In the genomic region with DNA sequence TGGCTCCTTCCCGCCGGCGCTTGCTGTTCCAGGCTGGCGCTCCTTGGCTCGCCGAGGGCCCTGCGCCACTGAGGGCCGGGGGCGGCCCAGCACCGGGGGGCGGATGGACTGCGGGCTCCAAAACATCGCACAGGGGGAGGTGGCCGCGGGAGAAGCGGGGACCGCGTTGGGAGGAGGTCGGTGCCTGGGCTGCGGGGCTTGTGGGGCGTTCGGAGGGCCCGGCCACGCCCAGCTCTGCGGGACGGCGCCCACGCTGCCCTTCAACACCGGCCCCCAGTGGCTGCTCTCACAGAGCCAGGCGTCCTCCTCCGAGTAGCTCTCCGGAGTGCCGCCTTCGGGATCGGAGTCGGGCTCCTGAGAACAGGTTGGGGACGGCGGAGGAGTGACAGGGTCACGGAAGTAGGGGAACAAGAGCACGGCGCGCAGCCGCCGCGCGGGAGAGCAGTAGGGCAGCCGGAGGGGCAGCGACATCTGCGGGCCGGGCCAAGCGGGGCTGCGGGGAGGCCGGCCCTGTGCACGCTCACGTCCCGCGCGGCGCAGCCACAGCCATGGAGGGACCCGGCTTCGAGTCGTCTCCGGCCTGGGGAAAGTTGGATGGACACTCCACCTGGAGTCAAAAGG, we compare ENCODE assay signal across 8 mouse cellular contexts. TPM values are rescaled to one million over a fixed set of nuclear protein-coding genes. Genes with fewer than 3 reads are reported as not detected.
DNase-seq lines count a peak whose midpoint lies in the region; ATAC-seq and TF ChIP-seq lines count a peak whose summit lies in the region.

No protein-coding gene starts in this region.

- peak; percentile 85 for ATAC-seq in intestine, embryonic 15.5 days
- peak; percentile 79 for ATAC-seq in lung, embryonic 14.5 days (ENCODE audit: insufficient read depth)
- peak; percentile 13 for ATAC-seq in neutrophil, adult 5-6 weeks (ENCODE audit: extremely low read depth, insufficient number of reproducible peaks, low FRiP score, poor library complexity, severe bottlenecking)

- no peaks in the 10 kb centered on the region for H3K36me3 ChIP-seq in intestine, embryonic 15.5 days
- peaks cover 4% of the 10 kb centered on the region; the same call in 1 of the 2 replicates for H3K36me3 ChIP-seq in lung, embryonic 14.5 days (ENCODE audit: insufficient read depth)

- H3K27me3 ChIP-seq in intestine, embryonic 15.5 days (replicated peaks) = no peaks in the 10 kb centered on the region
- H3K27me3 ChIP-seq in lung, embryonic 14.5 days (ENCODE audit: insufficient read depth, low read length) = no peaks in the 10 kb centered on the region

- WGBS in intestine, embryonic 15.5 days = under 1% methylated on average over 63 of the region's 63 CpGs
- under 1% methylated on average over 62 of the region's 63 CpGs for WGBS in lung, embryonic 14.5 days

- peak in 1 of 2 experiments; percentile 46 for DNase-seq in layer of hippocampus, adult 2 months (ENCODE audit: low spot score in 2 of 2)
- no peak for DNase-seq in layer of hippocampus, adult 11-12 months (ENCODE audit: low spot score)
- DNase-seq in c-Kit-positive CD71-negative TER-119-negative erythroid progenitor cells, embryonic 14.5 days (ENCODE audit: low read depth) = peak; percentile 26
- peak; percentile 15 to 54 for DNase-seq in frontal cortex, postnatal 25 days (ENCODE audit: low spot score in 2 of 2)
- no peak for DNase-seq in lung, embryonic 14.5 days
- DNase-seq in thymus, postnatal 14 days = peak; percentile 87

- peak overlapping the region; percentile 86 for H3K27ac ChIP-seq in layer of hippocampus, adult 2 months
- peak overlapping the region; percentile 97 for H3K27ac ChIP-seq in intestine, embryonic 15.5 days
- H3K27ac ChIP-seq in lung, embryonic 14.5 days (ENCODE audit: low read depth) = peak overlapping the region; percentile 96

- H3K9me3 ChIP-seq in intestine, embryonic 15.5 days = no peaks in the 10 kb centered on the region
- H3K9me3 ChIP-seq in lung, embryonic 14.5 days (ENCODE audit: low read depth, low read length) = no peaks in the 10 kb centered on the region

- H3K4me3 ChIP-seq in layer of hippocampus, adult 2 months = peak overlapping the region; percentile 85
- peak overlapping the region; percentile 69 for H3K4me3 ChIP-seq in intestine, embryonic 15.5 days (replicated peaks)
- peak overlapping the region; percentile 71 for H3K4me3 ChIP-seq in lung, embryonic 14.5 days (ENCODE audit: low read depth, low read length)

- peaks cover 14% of the 10 kb centered on the region; the same call in 1 of the 2 replicates for H3K4me1 ChIP-seq in intestine, embryonic 15.5 days (replicated peaks)
- peaks cover 4% of the 10 kb centered on the region; the same call in 1 of the 2 replicates for H3K4me1 ChIP-seq in lung, embryonic 14.5 days (ENCODE audit: insufficient read depth)

- H3K4me2 ChIP-seq in intestine, embryonic 15.5 days (replicated peaks) = peak overlapping the region; percentile 92
- H3K4me2 ChIP-seq in lung, embryonic 14.5 days = peak overlapping the region; percentile 92

- peak overlapping the region; percentile 93 for H3K9ac ChIP-seq in intestine, embryonic 15.5 days
- H3K9ac ChIP-seq in lung, embryonic 14.5 days = peak overlapping the region; percentile 91

- peak; percentile 51 for TF ChIP-seq CTCF in layer of hippocampus, adult 2 months (conservative IDR thresholded peaks at IDR 0.05)
- TF ChIP-seq CTCF in lung, embryonic 14.5 days (IDR thresholded peaks at IDR 0.05; ENCODE audit: low read depth) = peak; percentile 24; the same call in 1 of the 2 replicates

RNA-seq across cellular contexts. Expression of gene 1700056E22Rik, which starts 0.6 kb away (rescaled TPM):
- not detected for total RNA-seq in layer of hippocampus, adult 2 months (2021)
- 1.2 and 1.7 TPM in 2 replicates for polyA plus RNA-seq in intestine, embryonic 15.5 days (2015; fragmentation: Nextera tagmentation; extraction: Ambion mirVana)
- polyA plus RNA-seq in lung, embryonic 14.5 days (2014; fragmentation: Nextera tagmentation; extraction: Ambion mirVana) = 0.83 and 1.1 TPM in 2 replicates
- 5.3 and 6.5 TPM in 2 replicates for total RNA-seq in neutrophil, adult 5-6 weeks (2017)

RNA-seq across cellular contexts. Expression of gene Dusp10, which starts 20.4 kb away (rescaled TPM):
- total RNA-seq in layer of hippocampus, adult 2 months (2021) = 1 to 10 TPM; 4.9 to 5.3 TPM
- 10.2 and 11.9 TPM in 2 replicates for polyA plus RNA-seq in intestine, embryonic 15.5 days (2015; fragmentation: Nextera tagmentation; extraction: Ambion mirVana)
- 7.0 and 7.5 TPM in 2 replicates for polyA plus RNA-seq in lung, embryonic 14.5 days (2014; fragmentation: Nextera tagmentation; extraction: Ambion mirVana)
- total RNA-seq in neutrophil, adult 5-6 weeks (2017) = 15.5 and 16.5 TPM in 2 replicates

Comparison
In these comparisons a context has a peak if more than half of its experiments do, and no peak if none do; other contexts are left out.
1. DNase-seq: peak in c-Kit-positive CD71-negative TER-119-negative erythroid progenitor cells, embryonic 14.5 days (single experiment), frontal cortex, postnatal 25 days (2 of 2) and thymus, postnatal 14 days (single experiment); none in layer of hippocampus, adult 11-12 months (single experiment) and lung, embryonic 14.5 days (single experiment).
2. ATAC-seq: peak in every context shown above with its lines; median percentile 85 in intestine, embryonic 15.5 days; 79 in lung, embryonic 14.5 days; 13 in neutrophil, adult 5-6 weeks.
3. Peak in every context shown above with its lines, with median percentiles within 50 percentile points of each other: H3K27ac ChIP-seq and H3K4me3 ChIP-seq.